Mouse (Mus musculus): ENCODE results near the gene Calhm6. TPM values are rescaled to one million over a fixed set of nuclear protein-coding genes. Genes with fewer than 3 reads are reported as not detected.

Calhm6 gene
- polyA plus RNA-seq, 1 experiment from 2014 or later = 1.8 TPM

- H3K36me3 ChIP-seq (ENCODE audit: control insufficient read depth, insufficient read depth) = no peaks in the 10 kb centered on the region
- whole genome bisulfite sequencing (ENCODE audit: insufficient replicate concordance) = 50% methylated on average over 2 of the region's 2 CpGs
- H3K9ac ChIP-seq (ENCODE audit: low read depth, low read length) = no peak overlapping the region
- H3K4me1 ChIP-seq (ENCODE audit: control insufficient read depth, low read depth, low read length) = no peaks in the 10 kb centered on the region
- no peak overlapping the region for H3K4me2 ChIP-seq (ENCODE audit: low read depth, low read length)
- H3K27me3 ChIP-seq (ENCODE audit: control insufficient read depth, insufficient read depth, low read depth, low read length) = no peaks in the 10 kb centered on the region
- H3K9me3 ChIP-seq (replicated peaks; ENCODE audit: control insufficient read depth, low read length) = no peaks in the 10 kb centered on the region
- no peak overlapping the region for H3K27ac ChIP-seq (ENCODE audit: low read length)
- no peak overlapping the region for H3K4me3 ChIP-seq (ENCODE audit: low read depth, low read length)
- ATAC-seq (ENCODE audit: low read depth) = no peak
These were observed 39.3 kb downstream of the Calhm6 start for GRCm38 (mm10) chr10:34088515-34088914.

GRCm38 (mm10) chr10:34086514-34086913 is 41.3 kb downstream of the Calhm6 start:
- H3K36me3 ChIP-seq (ENCODE audit: control insufficient read depth, insufficient read depth) = no peaks in the 10 kb centered on the region
- H3K9me3 ChIP-seq (replicated peaks; ENCODE audit: control insufficient read depth, low read length) = no peaks in the 10 kb centered on the region
- no peak overlapping the region for H3K27ac ChIP-seq (ENCODE audit: low read length)
- no peaks in the 10 kb centered on the region for H3K4me1 ChIP-seq (ENCODE audit: control insufficient read depth, low read depth, low read length)
- H3K4me2 ChIP-seq (ENCODE audit: low read depth, low read length) = no peak overlapping the region
- no peak for ATAC-seq (ENCODE audit: low read depth)
- no peak overlapping the region for H3K9ac ChIP-seq (ENCODE audit: low read depth, low read length)
- 83% methylated on average over 1 of the region's 1 CpGs for WGBS (ENCODE audit: insufficient replicate concordance)
- H3K27me3 ChIP-seq (ENCODE audit: control insufficient read depth, insufficient read depth, low read depth, low read length) = no peaks in the 10 kb centered on the region
- no peak overlapping the region for H3K4me3 ChIP-seq (ENCODE audit: low read depth, low read length)

Other genes starting within 250 kb of the Calhm6 start
- gene Rsph4a, start 222.9 kb downstream of the Calhm6 start, polyA plus RNA-seq (2015; fragmentation: Nextera tagmentation; extraction: Ambion mirVana) = 0.06 TPM in 1 of 2 replicates, not detected in the other
- gene Zup1, start 176.7 kb downstream of the Calhm6 start, polyA plus RNA-seq (2015; fragmentation: Nextera tagmentation; extraction: Ambion mirVana) = 7.1 and 7.9 TPM in 2 replicates
- 29.9 and 34.4 TPM in 2 replicates for gene Rwdd1, start 108.4 kb downstream of the Calhm6 start, polyA plus RNA-seq (2015; fragmentation: Nextera tagmentation; extraction: Ambion mirVana)
- gene Trappc3l, start 90.4 kb downstream of the Calhm6 start, polyA plus RNA-seq (2015; fragmentation: Nextera tagmentation; extraction: Ambion mirVana) = not detected in 2 replicates
- gene Calhm4, start 83.7 kb downstream of the Calhm6 start, polyA plus RNA-seq (2015; fragmentation: Nextera tagmentation; extraction: Ambion mirVana) = not detected in 2 replicates
- 0.02 and 0.05 TPM in 2 replicates for gene Calhm5, start 31.5 kb downstream of the Calhm6 start, polyA plus RNA-seq (2015; fragmentation: Nextera tagmentation; extraction: Ambion mirVana)
- gene Dse, start 79.7 kb upstream of the Calhm6 start, polyA plus RNA-seq (2015; fragmentation: Nextera tagmentation; extraction: Ambion mirVana) = 6.5 and 6.9 TPM in 2 replicates
- 22.5 and 24.5 TPM in 2 replicates for gene Tspyl1, start 154.2 kb upstream of the Calhm6 start, polyA plus RNA-seq (2015; fragmentation: Nextera tagmentation; extraction: Ambion mirVana)
- gene Tspyl4, start 169.5 kb upstream of the Calhm6 start, polyA plus RNA-seq (2015; fragmentation: Nextera tagmentation; extraction: Ambion mirVana) = 0.39 and 0.71 TPM in 2 replicates

Data from liver, embryonic 16.5 days (tissue).